Mouse (Mus musculus): ENCODE measurements around the gene Fam192a.

Gene Fam192a

DNA sequence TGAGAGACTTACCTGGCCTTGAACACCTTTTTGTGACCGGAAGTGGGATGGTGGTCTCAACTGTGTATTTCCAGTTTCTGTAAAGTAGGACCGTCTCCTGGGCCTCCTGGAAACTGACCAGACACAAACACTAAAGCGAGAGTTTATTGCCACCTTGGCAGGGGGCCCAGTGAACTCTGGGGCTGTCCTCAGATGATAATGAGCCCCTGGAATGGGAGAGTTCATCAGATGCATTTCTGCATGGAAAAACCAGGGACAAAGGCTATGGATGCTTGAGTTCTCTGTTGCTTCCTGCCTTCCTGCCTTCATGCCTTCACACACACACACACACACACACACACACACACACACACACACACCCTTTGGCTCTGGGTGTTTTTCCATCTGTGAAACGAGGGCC lies 67.2 kb downstream of the Fam192a start:
- in situ Hi-C loops (cut with MboI; ENCODE audit: low sequenced_read_pairs), result no loop called here

DNA sequence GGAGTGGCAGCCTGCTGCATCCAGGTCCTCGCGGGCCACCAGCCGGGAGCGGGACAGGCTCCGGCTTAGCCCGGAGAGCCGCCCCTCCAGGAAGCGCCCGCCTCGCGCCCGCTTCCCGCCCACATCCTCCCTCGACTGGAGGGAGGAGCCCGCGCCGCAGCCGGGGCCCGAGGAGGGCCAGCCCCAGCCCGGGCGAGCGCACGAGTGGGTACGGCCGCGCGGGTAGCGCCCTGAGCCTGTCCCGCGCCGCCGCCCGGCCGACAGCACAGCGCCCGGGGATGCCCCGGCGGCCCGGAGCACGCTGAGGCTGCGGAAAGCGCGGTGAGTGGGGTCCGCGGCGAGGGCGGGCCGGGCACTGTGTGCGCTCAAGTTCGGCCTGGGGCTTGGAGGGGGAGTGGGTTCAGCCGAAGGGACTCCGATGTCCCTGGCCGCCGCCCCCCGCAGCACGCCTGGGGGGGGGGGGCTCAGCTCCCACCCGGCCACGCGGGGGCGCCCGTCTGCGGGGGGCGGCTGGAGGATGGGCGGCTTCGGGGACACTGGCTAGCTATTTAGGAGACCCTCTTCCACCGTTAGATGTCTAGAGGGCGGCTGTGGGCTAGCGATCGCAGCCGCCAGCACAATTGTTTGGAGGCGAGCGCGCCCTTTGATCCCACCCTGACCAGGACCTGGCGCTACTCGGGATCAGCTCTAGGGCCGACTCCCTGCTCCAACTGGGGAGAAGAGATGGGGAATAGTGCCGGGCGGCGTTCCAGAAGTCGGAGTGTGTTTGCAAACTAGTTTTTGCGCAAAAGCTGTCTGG lies 68.7 kb downstream of the Fam192a start, which contains the start of gene Cpne2:
Cpne2 (plus strand) TSS at position 118 of the 799 bp plus-strand sequence.
- in situ Hi-C loops (cut with MboI; ENCODE audit: low sequenced_read_pairs), result no loop called here

DNA sequence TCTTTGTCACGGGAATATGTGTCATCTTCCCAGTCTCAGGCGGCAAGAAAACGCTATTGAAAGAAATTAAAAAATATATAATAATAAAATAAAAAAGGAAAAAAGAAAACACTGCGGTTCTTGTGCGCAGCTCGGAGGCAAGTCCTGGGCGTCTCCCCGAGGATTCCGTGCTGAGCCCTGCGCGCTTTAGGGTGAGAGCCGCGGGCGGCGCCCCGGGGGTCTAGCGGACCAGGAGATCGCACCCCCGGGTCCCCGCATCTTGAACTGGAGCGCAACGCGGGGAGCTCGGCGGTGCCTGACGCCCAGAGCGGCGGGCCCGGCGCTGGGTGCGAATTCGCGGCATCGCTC lies 69.3 kb downstream of the Fam192a start:
- in situ Hi-C loops (cut with MboI; ENCODE audit: low sequenced_read_pairs), result no loop called here

DNA sequence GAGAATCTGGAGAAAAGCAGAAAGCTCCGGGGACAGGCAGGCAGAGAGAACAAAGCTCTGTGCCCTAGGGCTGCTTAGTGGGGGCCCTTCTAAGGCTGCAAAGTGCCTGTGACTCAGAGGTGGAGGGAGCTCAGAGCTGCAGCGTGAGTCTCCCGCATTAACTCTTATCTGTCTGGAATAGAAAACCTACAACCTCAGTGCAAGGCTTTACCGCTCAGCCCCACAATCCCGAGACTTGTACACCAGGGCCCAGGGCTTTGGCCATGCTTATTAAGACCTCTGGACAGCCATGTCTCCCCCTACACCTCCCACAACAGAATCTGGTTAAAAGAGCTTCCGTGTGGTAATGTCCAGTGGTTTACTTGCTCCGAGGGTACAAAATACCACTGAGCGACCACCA lies 69.8 kb downstream of the Fam192a start:
- in situ Hi-C loops (cut with MboI; ENCODE audit: low sequenced_read_pairs), result no loop called here

DNA sequence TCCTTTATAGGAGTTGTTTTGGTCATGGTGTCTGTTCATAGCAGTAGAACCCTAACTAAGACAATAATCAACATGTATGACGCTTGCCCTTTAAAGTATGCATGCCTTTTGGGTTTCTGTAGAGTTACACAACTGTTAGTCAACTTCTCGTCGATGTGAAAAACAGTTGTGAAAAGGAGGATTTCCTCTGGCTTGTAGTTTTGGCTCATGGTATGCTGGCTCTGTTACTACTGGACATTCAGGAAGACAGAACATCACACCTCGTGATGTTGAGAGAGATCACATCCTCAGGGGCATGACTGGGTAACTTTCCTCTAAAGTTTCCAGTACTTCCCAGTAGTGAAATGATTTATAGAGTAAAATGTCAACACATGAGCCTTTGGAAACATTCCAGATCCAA lies 71.2 kb downstream of the Fam192a start:
- in situ Hi-C loops (cut with MboI; ENCODE audit: low sequenced_read_pairs), result no loop called here

DNA sequence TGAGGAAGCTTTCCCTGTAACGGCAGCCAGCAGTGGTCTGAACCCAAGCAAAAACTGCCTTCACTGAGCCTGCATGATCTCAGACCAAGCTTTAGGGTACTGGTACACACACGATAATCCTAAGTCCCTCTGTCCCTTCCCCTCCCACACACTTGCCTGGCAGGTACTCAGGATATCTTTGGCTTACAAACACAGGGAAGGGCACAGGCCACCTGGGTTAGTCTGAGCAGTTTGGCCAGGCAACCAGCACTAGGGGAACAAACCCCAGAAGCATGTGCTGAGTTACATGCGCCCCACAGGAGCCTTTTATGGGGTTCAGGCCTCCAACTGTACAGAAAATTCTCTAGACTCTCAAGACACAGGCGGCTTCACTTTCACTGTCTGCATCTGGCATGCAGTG lies 71.9 kb downstream of the Fam192a start:
- in situ Hi-C loops (cut with MboI; ENCODE audit: low sequenced_read_pairs), result loop anchor here (10.0 kb wide), 1 partner anchor 165 kb away; the partner anchor contains the start of gene Pllp

DNA sequence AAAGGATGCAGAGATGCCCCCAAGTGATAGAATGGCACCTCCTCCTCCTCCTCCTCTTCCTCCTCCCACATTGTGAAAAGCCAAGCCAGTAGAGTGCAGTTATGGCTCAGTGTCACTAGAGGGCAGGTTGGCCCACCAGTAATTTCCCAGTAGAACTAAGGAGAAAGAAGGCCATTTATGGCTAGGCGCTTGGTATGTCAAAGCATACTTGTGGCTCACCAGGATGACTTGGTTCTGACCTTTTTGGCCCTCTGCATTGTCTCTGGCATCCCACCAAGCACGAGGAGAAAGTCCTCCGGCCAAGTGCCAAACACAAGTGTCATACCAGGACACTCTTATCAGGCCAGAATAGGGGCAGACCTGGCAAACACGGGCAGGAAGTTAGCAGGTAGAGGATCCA lies 73.6 kb downstream of the Fam192a start:
- in situ Hi-C loops (cut with MboI; ENCODE audit: low sequenced_read_pairs), result loop anchor here (10.0 kb wide), 1 partner anchor 167 kb away; the partner anchor contains the start of gene Pllp

DNA sequence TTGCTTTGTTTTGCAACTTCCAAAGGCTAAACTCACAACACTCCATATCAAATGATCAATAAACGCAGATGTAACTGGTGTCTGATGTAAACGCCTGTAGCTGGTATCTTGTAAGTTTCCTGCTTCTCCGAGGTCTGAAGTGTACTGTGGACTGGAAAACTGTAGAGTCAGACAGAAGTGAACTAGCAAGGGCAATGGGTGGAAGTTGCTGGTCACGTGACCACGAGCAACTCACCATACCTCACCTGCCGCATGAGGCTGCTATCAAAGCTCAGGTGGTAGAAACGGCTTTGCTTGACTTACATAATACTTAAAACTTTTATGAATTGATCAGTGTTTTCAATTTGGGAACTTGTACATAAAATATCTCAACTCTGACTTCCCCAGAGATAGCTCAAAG lies 74.6 kb downstream of the Fam192a start:
- in situ Hi-C loops (cut with MboI; ENCODE audit: low sequenced_read_pairs), result loop anchor here (10.0 kb wide), 1 partner anchor 168 kb away; the partner anchor contains the start of gene Pllp

DNA sequence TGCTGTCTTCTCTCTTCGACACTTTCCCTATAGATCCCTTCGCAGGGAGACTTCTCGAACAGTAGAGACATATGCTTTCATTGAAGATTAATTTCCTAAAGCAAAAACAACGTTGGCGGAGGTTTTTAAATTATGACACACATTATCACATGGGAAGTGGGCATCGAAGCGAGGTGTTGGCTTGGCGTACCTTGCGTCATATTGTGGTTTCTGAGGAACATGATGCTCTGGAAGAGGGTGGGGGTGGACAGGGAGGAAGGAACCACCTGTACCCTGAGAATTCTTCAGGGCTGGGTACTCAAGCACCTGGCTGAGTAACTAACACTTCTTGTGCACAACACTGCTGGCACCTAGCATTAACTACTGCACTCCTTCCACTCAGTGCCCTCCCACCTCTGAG lies 77.2 kb downstream of the Fam192a start:
- in situ Hi-C loops (cut with MboI; ENCODE audit: low sequenced_read_pairs), result loop anchor here (10.0 kb wide), 1 partner anchor 170 kb away; the partner anchor contains the start of gene Pllp
